Mouse (Mus musculus): ENCODE measurements around the gene Bclaf1. TPM values are rescaled to one million over a fixed set of nuclear protein-coding genes. Genes with fewer than 3 reads are reported as not detected.

The Bclaf1 gene
- polyA plus RNA-seq, 1 experiment from 2014 or later, result 91.9 TPM

GRCm38 (mm10) chr10:20312736-20313301 lies 550 bp downstream of the Bclaf1 start:
- Histone ChIP-seq H3K4me3 (ENCODE audit: low read length) (peak overlapping the region; percentile 88), H3K9me3 (ENCODE audit: control insufficient read depth, low read length) (no peaks in the 10 kb centered on the region), H3K27me3 (replicated peaks; ENCODE audit: control insufficient read depth, insufficient read depth, low read length) (no peaks in the 10 kb centered on the region), H3K27ac (ENCODE audit: low read length) (peak overlapping the region; percentile 100), H3K36me3 (ENCODE audit: control insufficient read depth, insufficient read depth, low read length) (0 out of 2 replicates have a peak, but pooled peaks cover 2% of the 10 kb centered on the region), H3K9ac (ENCODE audit: low read depth, low read length) (peak overlapping the region; percentile 96), H3K4me2 (ENCODE audit: low read depth, low read length) (peak overlapping the region; percentile 58), H3K4me1 (ENCODE audit: control insufficient read depth, insufficient read depth, low read length) (peaks cover 6% of the 10 kb centered on the region)
- under 1% methylated on average over 52 of the region's 54 CpGs for WGBS
- peak; percentile 73 for ATAC-seq

- no peak for ATAC-seq
- peak overlapping the region; percentile 96 for H3K9ac ChIP-seq (ENCODE audit: low read depth, low read length)
- H3K4me3 ChIP-seq (ENCODE audit: low read length), result peak overlapping the region; percentile 88
- WGBS, result 37% methylated on average over 13 of the region's 13 CpGs
- H3K4me2 ChIP-seq (ENCODE audit: low read depth, low read length), result peak overlapping the region; percentile 58
- H3K27me3 ChIP-seq (replicated peaks; ENCODE audit: control insufficient read depth, insufficient read depth, low read length), result no peaks in the 10 kb centered on the region
- no peak overlapping the region for H3K27ac ChIP-seq (ENCODE audit: low read length)
- H3K4me1 ChIP-seq (ENCODE audit: control insufficient read depth, insufficient read depth, low read length), result peaks cover 6% of the 10 kb centered on the region
- 0 out of 2 replicates have a peak, but pooled peaks cover 4% of the 10 kb centered on the region for H3K36me3 ChIP-seq (ENCODE audit: control insufficient read depth, insufficient read depth, low read length)
- H3K9me3 ChIP-seq (ENCODE audit: control insufficient read depth, low read length), result no peaks in the 10 kb centered on the region
Measured at GRCm38 (mm10) chr10:20313447-20313846, 1.2 kb downstream of the Bclaf1 start.

GRCm38 (mm10) chr10:20313941-20314340 lies 1.7 kb downstream of the Bclaf1 start:
- Histone ChIP-seq H3K9me3 (ENCODE audit: control insufficient read depth, low read length) (no peaks in the 10 kb centered on the region), H3K9ac (ENCODE audit: low read depth, low read length) (no peak overlapping the region), H3K4me1 (ENCODE audit: control insufficient read depth, insufficient read depth, low read length) (peaks cover 6% of the 10 kb centered on the region), H3K4me2 (ENCODE audit: low read depth, low read length) (0 out of 2 replicates have a peak overlapping the region, but pooled peaks have one; percentile 5), H3K27ac (ENCODE audit: low read length) (no peak overlapping the region), H3K27me3 (replicated peaks; ENCODE audit: control insufficient read depth, insufficient read depth, low read length) (no peaks in the 10 kb centered on the region), H3K36me3 (ENCODE audit: control insufficient read depth, insufficient read depth, low read length) (peaks cover 4% of the 10 kb centered on the region; the same call in 1 of the 2 replicates), H3K4me3 (ENCODE audit: low read length) (peak overlapping the region; percentile 15)
- ATAC-seq, result no peak
- 80% methylated on average over 4 of the region's 4 CpGs for WGBS

GRCm38 (mm10) chr10:20314797-20315196 lies 2.5 kb downstream of the Bclaf1 start:
- H3K9me3 ChIP-seq (ENCODE audit: control insufficient read depth, low read length), result no peaks in the 10 kb centered on the region
- peaks cover 6% of the 10 kb centered on the region for H3K4me1 ChIP-seq (ENCODE audit: control insufficient read depth, insufficient read depth, low read length)
- no peaks in the 10 kb centered on the region for H3K27me3 ChIP-seq (replicated peaks; ENCODE audit: control insufficient read depth, insufficient read depth, low read length)
- WGBS, result 54% methylated on average over 2 of the region's 2 CpGs
- H3K4me3 ChIP-seq (ENCODE audit: low read length), result no peak overlapping the region
- no peak overlapping the region for H3K4me2 ChIP-seq (ENCODE audit: low read depth, low read length)
- H3K36me3 ChIP-seq (ENCODE audit: control insufficient read depth, insufficient read depth, low read length), result peaks cover 4% of the 10 kb centered on the region; the same call in 1 of the 2 replicates
- H3K27ac ChIP-seq (ENCODE audit: low read length), result no peak overlapping the region
- no peak for ATAC-seq
- no peak overlapping the region for H3K9ac ChIP-seq (ENCODE audit: low read depth, low read length)

- H3K4me3 ChIP-seq (ENCODE audit: low read length), result no peak overlapping the region
- no peak for ATAC-seq
- H3K4me2 ChIP-seq (ENCODE audit: low read depth, low read length), result no peak overlapping the region
- 78% methylated on average over 5 of the region's 5 CpGs for WGBS
- no peaks in the 10 kb centered on the region for H3K27me3 ChIP-seq (replicated peaks; ENCODE audit: control insufficient read depth, insufficient read depth, low read length)
- no peaks in the 10 kb centered on the region for H3K9me3 ChIP-seq (ENCODE audit: control insufficient read depth, low read length)
- no peak overlapping the region for H3K27ac ChIP-seq (ENCODE audit: low read length)
- H3K9ac ChIP-seq (ENCODE audit: low read depth, low read length), result no peak overlapping the region
- H3K4me1 ChIP-seq (ENCODE audit: control insufficient read depth, insufficient read depth, low read length), result peaks cover 4% of the 10 kb centered on the region
- peaks cover 4% of the 10 kb centered on the region; the same call in 1 of the 2 replicates for H3K36me3 ChIP-seq (ENCODE audit: control insufficient read depth, insufficient read depth, low read length)
Measured at GRCm38 (mm10) chr10:20317466-20317865, 5.2 kb downstream of the Bclaf1 start.

GRCm38 (mm10) chr10:20326226-20326625 lies 14.0 kb downstream of the Bclaf1 start:
- Histone ChIP-seq H3K36me3 (ENCODE audit: control insufficient read depth, insufficient read depth, low read length) (peaks cover 11% of the 10 kb centered on the region), H3K9ac (ENCODE audit: low read depth, low read length) (no peak overlapping the region), H3K27ac (ENCODE audit: low read length) (no peak overlapping the region), H3K4me1 (ENCODE audit: control insufficient read depth, insufficient read depth, low read length) (no peaks in the 10 kb centered on the region), H3K9me3 (ENCODE audit: control insufficient read depth, low read length) (no peaks in the 10 kb centered on the region), H3K27me3 (replicated peaks; ENCODE audit: control insufficient read depth, insufficient read depth, low read length) (no peaks in the 10 kb centered on the region), H3K4me2 (ENCODE audit: low read depth, low read length) (no peak overlapping the region), H3K4me3 (ENCODE audit: low read length) (no peak overlapping the region)
- ATAC-seq, result no peak

GRCm38 (mm10) chr10:20331262-20331661 lies 19.0 kb downstream of the Bclaf1 start:
- no peaks in the 10 kb centered on the region for H3K9me3 ChIP-seq (ENCODE audit: control insufficient read depth, low read length)
- no peaks in the 10 kb centered on the region for H3K4me1 ChIP-seq (ENCODE audit: control insufficient read depth, insufficient read depth, low read length)
- 87% methylated on average over 2 of the region's 2 CpGs for WGBS
- H3K4me3 ChIP-seq (ENCODE audit: low read length), result no peak overlapping the region
- no peak for ATAC-seq
- peaks cover 8% of the 10 kb centered on the region; the same call in 1 of the 2 replicates for H3K36me3 ChIP-seq (ENCODE audit: control insufficient read depth, insufficient read depth, low read length)
- no peaks in the 10 kb centered on the region for H3K27me3 ChIP-seq (replicated peaks; ENCODE audit: control insufficient read depth, insufficient read depth, low read length)
- H3K4me2 ChIP-seq (ENCODE audit: low read depth, low read length), result no peak overlapping the region
- H3K27ac ChIP-seq (ENCODE audit: low read length), result no peak overlapping the region
- H3K9ac ChIP-seq (ENCODE audit: low read depth, low read length), result no peak overlapping the region

- Histone ChIP-seq H3K36me3 (ENCODE audit: control insufficient read depth, insufficient read depth, low read length) (peaks cover 9% of the 10 kb centered on the region), H3K9ac (ENCODE audit: low read depth, low read length) (no peak overlapping the region), H3K27me3 (replicated peaks; ENCODE audit: control insufficient read depth, insufficient read depth, low read length) (no peaks in the 10 kb centered on the region), H3K4me1 (ENCODE audit: control insufficient read depth, insufficient read depth, low read length) (no peaks in the 10 kb centered on the region), H3K27ac (ENCODE audit: low read length) (no peak overlapping the region), H3K4me2 (ENCODE audit: low read depth, low read length) (no peak overlapping the region), H3K9me3 (ENCODE audit: control insufficient read depth, low read length) (no peaks in the 10 kb centered on the region), H3K4me3 (ENCODE audit: low read length) (no peak overlapping the region)
- no peak for ATAC-seq
- 89% methylated on average over 7 of the region's 7 CpGs for WGBS
Measured at GRCm38 (mm10) chr10:20337872-20338271, 25.6 kb downstream of the Bclaf1 start.

- no peak overlapping the region for H3K4me2 ChIP-seq (ENCODE audit: low read depth, low read length)
- H3K27ac ChIP-seq (ENCODE audit: low read length), result no peak overlapping the region
- H3K9me3 ChIP-seq (ENCODE audit: control insufficient read depth, low read length), result no peaks in the 10 kb centered on the region
- no peak overlapping the region for H3K9ac ChIP-seq (ENCODE audit: low read depth, low read length)
- no peak for ATAC-seq
- 82% methylated on average over 1 of the region's 1 CpGs for WGBS
- H3K4me3 ChIP-seq (ENCODE audit: low read length), result no peak overlapping the region
- peaks cover 6% of the 10 kb centered on the region for H3K4me1 ChIP-seq (ENCODE audit: control insufficient read depth, insufficient read depth, low read length)
- no peaks in the 10 kb centered on the region for H3K27me3 ChIP-seq (replicated peaks; ENCODE audit: control insufficient read depth, insufficient read depth, low read length)
- H3K36me3 ChIP-seq (ENCODE audit: control insufficient read depth, insufficient read depth, low read length), result peaks cover 17% of the 10 kb centered on the region
Measured at GRCm38 (mm10) chr10:20345736-20346135, 33.5 kb downstream of the Bclaf1 start.
